Comparison of ENCODE assay signal across 12 mouse cellular contexts in the genomic region with DNA sequence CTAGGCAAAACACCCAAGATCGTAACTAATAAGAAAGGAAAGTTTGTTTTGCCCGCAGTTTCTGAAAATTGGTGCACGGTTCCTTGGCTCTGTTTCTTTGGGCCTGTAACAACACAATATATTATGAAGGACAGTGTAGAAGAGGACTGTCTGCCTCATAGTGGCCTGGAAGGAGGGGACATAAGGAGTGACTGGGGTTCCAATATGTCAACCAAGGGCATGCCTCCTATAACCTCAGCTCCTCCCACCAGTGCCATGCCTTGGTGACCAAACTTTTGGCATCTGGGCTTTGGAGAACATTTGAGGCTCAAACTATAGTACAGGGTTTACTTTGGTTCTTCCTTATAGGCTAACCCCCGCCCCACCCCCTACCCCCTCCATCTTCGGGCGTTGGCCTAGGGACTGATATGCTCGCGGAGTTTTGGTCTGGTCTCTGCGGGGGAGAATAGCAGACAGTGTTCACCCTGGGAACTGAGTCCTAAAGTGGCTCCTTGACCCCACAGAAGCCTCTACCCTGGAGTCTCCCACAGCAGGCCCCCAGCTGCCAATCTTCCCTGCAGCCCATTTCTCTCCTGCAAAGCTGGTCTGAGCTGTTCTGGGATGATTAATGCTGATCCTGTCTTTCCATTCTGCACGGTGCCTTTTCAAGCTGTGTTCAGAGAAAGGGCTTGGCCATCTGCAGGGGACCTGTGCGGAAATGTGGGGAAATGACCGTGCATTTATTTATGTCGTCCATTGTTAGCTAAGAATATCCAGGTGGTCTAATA. TPM values are rescaled to one million over a fixed set of nuclear protein-coding genes. Genes with fewer than 3 reads are reported as not detected.
A peak's percentile ranks its signal among the peaks of the same experiment; 100 is the strongest.
DNase-seq lines count a peak whose midpoint lies in the region; ATAC-seq lines count a peak whose summit lies in the region.
"Had no signal": no experiment of that assay in that cellular context is flagged by ENCODE, and none has a peak within 500 bp of the region (broad histone marks: within the 10 kb centered on the region; RNA-seq: fewer than 3 reads in every experiment).

No protein-coding gene starts in this region.

- no peak overlapping the region for H3K9ac ChIP-seq in heart, embryonic 15.5 days
- no peak overlapping the region for H3K9ac ChIP-seq in hindbrain, embryonic 12.5 days
- H3K9ac ChIP-seq in neural tube, embryonic 12.5 days, result no peak overlapping the region

- intact Hi-C loops in heart, postnatal 36 days (cut with DNase I), result no loop called here

- DNase-seq in heart, postnatal 36 days, result no peak
- DNase-seq in ZHBTc4 (ENCODE audit: low read depth, low spot score), result peak; percentile 21
- DNase-seq in frontal cortex, postnatal 10 days (ENCODE audit: low spot score in 2 of 2), result no peak
- DNase-seq in adrenal gland, adult (ENCODE audit: inconsistent age in 2 of 2, low spot score in 1 of 2), result no peak
- DNase-seq: cerebellum, adult 8-10 months; layer of hippocampus, postnatal 36 days; liver had no signal

- no peak overlapping the region for H3K4me3 ChIP-seq in heart, embryonic 15.5 days
- no peak overlapping the region for H3K4me3 ChIP-seq in hindbrain, embryonic 12.5 days
- no peak overlapping the region for H3K4me3 ChIP-seq in neural tube, embryonic 12.5 days

- no peaks in the 10 kb centered on the region for H3K4me1 ChIP-seq in heart, embryonic 15.5 days (replicated peaks)
- peaks cover 16% of the 10 kb centered on the region for H3K4me1 ChIP-seq in hindbrain, embryonic 12.5 days
- peaks cover 18% of the 10 kb centered on the region for H3K4me1 ChIP-seq in neural tube, embryonic 12.5 days

- peak; percentile 35; the same call in 1 of the 2 replicates for ATAC-seq in heart, embryonic 15.5 days (replicated peaks; ENCODE audit: insufficient number of reproducible peaks, insufficient read depth, low FRiP score, low read depth)
- peak; percentile 72 for ATAC-seq in hindbrain, embryonic 12.5 days (ENCODE audit: low FRiP score)
- peak; percentile 74 for ATAC-seq in neural tube, embryonic 12.5 days (ENCODE audit: low FRiP score, low read depth)
- no peak for ATAC-seq in monocyte, adult 5-6 weeks (replicated peaks; ENCODE audit: insufficient number of reproducible peaks, low FRiP score, low TSS enrichment, poor library complexity, severe bottlenecking)

- H3K4me2 ChIP-seq in heart, embryonic 15.5 days, result no peak overlapping the region
- H3K4me2 ChIP-seq in hindbrain, embryonic 12.5 days (replicated peaks), result peak overlapping the region; percentile 18; the same call in 1 of the 2 replicates
- peak overlapping the region; percentile 21; the same call in 1 of the 2 replicates for H3K4me2 ChIP-seq in neural tube, embryonic 12.5 days (replicated peaks)

- no peaks in the 10 kb centered on the region for H3K36me3 ChIP-seq in heart, embryonic 15.5 days
- H3K36me3 ChIP-seq in hindbrain, embryonic 12.5 days, result no peaks in the 10 kb centered on the region
- no peaks in the 10 kb centered on the region for H3K36me3 ChIP-seq in neural tube, embryonic 12.5 days

- H3K9me3 ChIP-seq in heart, embryonic 15.5 days (replicated peaks), result no peaks in the 10 kb centered on the region; the same call in 1 of the 2 replicates
- no peaks in the 10 kb centered on the region for H3K9me3 ChIP-seq in hindbrain, embryonic 12.5 days (replicated peaks)
- no peaks in the 10 kb centered on the region for H3K9me3 ChIP-seq in neural tube, embryonic 12.5 days

- H3K27ac ChIP-seq in heart, embryonic 15.5 days, result peak overlapping the region; percentile 31; the same call in 1 of the 2 replicates
- no peak overlapping the region for H3K27ac ChIP-seq in hindbrain, embryonic 12.5 days
- no peak overlapping the region for H3K27ac ChIP-seq in neural tube, embryonic 12.5 days
- H3K27ac ChIP-seq: kidney, postnatal 0 days had no signal

- 60% methylated on average over 13 of the region's 13 CpGs for WGBS in heart, embryonic 15.5 days
- WGBS in hindbrain, embryonic 12.5 days, result 45% methylated on average over 13 of the region's 13 CpGs
- WGBS in neural tube, embryonic 12.5 days, result 39% methylated on average over 13 of the region's 13 CpGs

- H3K27me3 ChIP-seq in heart, embryonic 15.5 days, result no peaks in the 10 kb centered on the region
- H3K27me3 ChIP-seq in hindbrain, embryonic 12.5 days, result no peaks in the 10 kb centered on the region
- no peaks in the 10 kb centered on the region for H3K27me3 ChIP-seq in neural tube, embryonic 12.5 days (replicated peaks)

RNA-seq across cellular contexts. Expression of gene Ptpn4, which starts 31.2 kb away (rescaled TPM):
- polyA plus RNA-seq in heart, embryonic 15.5 days (2015; fragmentation: Nextera tagmentation; extraction: Ambion mirVana), result 4.2 and 5.6 TPM in 2 replicates
- total RNA-seq in heart, postnatal 36 days (2021), result 10 to 100 TPM; 30.6 to 31.2 TPM
- polyA plus RNA-seq in hindbrain, embryonic 12.5 days (2016; fragmentation: Nextera tagmentation; extraction: Ambion mirVana), result 14.1 and 16.4 TPM in 2 replicates
- 13.0 and 14.4 TPM in 2 replicates for polyA plus RNA-seq in neural tube, embryonic 12.5 days (2016; fragmentation: Nextera tagmentation; extraction: Ambion mirVana)
- 20.2 to 103 TPM (median 20.9 TPM) in 3 replicates for total RNA-seq in monocyte, adult 5-6 weeks (2017)

RNA-seq across cellular contexts. Expression of gene Tmem177, which starts 44.4 kb away (rescaled TPM):
- polyA plus RNA-seq in heart, embryonic 15.5 days (2015; fragmentation: Nextera tagmentation; extraction: Ambion mirVana), result 6.4 and 6.8 TPM in 2 replicates
- total RNA-seq in heart, postnatal 36 days (2021), result 1 to 10 TPM; 9.6 to 10.0 TPM
- 8.4 and 9.3 TPM in 2 replicates for polyA plus RNA-seq in hindbrain, embryonic 12.5 days (2016; fragmentation: Nextera tagmentation; extraction: Ambion mirVana)
- 8.4 and 8.5 TPM in 2 replicates for polyA plus RNA-seq in neural tube, embryonic 12.5 days (2016; fragmentation: Nextera tagmentation; extraction: Ambion mirVana)
- total RNA-seq in monocyte, adult 5-6 weeks (2017), result 0.64 to 3.5 TPM (median 0.76 TPM) in 3 replicates
